Mouse (Mus musculus) lung, postnatal 25 days (tissue): ENCODE measurements around the gene Cd300e.

Experiments
- DNase-seq: peaks from one replicate; pipeline ENCODE4 v3.0.0; 2022; ENCODE audit warnings: low spot score

Cd300e gene

DNA sequence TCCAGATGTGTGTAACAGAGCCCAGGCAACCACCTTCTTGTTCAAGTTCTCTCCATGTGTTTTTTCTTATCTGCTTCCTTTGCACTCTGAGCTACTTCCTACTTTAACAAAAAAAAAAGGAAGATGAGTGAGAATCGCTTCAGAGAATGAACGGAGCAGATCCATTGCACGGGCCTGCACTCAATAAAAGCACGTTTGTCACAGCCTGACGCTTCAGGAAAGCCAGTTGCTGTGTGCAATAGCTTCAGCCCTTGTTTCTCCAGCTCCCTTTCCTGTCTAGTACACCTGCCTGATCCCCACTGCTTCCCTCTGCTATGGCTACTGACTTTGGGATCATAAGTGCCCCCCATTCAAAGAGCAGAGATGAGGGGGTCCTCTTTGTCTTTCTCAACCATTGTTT lies at the start of gene Cd300e:
Gene Cd300e, minus strand, starts transcription at position 101 of the 400 bp plus-strand sequence.
- DNase-seq, result no peak

DNA sequence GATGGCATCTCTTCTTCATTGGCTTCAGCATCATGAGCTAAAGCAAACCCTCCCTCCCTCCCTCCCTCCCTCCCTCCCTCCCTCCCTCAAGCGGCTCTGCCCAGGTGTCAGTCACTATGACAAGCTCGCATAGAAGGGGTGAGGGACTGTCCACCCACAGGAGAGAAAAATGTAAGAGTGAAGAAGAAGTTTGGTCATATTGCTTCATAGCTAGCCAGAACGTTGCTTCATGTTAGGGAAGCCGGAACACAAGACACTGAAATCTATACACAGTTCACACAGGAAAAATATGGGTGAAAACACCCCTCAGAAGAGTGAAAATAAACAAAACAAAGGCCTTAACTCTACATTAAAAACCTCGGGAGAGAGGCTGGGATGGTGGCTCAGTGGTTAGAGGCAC lies 48.3 kb upstream of the Cd300e start:
- DNase-seq, result no peak

DNA sequence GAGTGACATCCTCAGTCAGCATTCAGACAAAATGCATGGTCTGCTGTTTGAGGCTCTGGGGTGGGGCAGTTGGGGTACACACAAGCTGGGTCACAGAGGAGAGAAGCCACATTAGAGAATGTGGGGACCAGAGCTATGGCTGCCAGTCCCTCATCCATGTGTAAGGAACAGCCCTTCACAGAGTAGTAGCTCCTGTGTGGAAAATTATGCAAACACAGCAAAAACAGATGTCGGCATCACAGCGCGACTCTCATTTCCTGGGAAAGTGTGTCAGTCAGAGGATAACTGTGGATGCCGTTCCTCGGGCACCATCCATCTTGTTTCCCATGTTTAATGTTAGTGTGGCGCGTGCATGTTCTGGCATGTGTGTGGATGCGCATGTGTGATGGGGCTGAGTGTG lies 46.2 kb upstream of the Cd300e start:
- no peak for DNase-seq

- no peak for DNase-seq
Observed at GRCm38 (mm10) chr11:115107403-115107916, 45.5 kb upstream of the Cd300e start.

DNA sequence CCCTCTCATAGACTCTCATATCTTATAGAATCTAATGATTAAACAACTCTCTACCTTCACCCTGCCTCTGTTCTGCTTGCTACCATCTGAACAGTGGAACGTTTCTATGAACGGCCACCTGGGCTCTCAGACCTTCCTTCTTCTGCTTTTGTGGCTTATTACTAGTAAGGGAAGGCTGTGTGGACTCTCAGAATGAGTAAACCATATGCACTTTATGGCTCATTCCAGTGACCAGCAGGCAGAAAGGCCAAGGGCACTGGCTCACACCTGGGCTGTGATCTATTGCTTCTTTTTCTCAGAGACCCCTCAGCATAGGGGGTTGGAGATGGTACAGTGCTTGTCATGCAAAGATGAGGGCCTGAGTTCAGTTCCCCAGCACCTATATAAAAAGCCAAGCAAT lies 44.7 kb upstream of the Cd300e start:
- no peak for DNase-seq

DNA sequence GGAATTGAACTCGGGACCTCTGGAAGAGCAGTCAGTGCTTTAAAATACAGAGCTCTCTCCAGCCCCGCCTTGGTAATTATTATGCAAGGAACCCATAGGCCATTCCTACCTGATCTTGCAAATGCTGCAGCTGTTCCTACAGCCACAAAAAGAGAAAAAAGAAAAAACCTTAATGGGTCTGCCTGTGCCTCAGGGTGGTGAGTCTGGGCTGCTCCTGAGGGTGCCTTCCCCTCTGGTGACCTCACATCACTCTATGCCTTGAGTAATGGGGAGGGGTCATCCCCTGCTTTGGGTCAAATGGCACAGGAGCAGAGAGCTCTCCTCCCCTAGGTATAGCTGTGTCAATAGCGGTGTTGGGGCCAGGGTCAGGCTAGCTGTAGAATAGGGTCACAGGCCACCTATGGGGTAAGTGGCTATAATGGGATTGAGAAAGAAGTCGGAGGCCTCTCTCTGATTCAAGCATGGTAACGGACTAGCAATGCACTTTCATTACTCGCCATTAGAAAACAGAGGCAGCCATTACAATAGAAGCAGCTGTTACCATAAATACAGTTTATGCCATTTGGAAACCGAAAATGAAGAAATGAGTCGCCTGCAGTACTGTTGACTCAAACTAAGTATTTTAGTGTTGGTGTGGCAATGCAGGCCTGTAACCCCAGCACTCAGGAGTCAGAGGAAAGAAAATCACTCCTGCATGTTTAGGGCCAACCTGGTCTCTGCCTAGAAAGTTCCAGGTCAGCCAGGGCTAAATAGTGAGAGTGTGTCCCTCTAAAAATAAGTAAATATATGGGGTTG lies 43.0 kb upstream of the Cd300e start:
- DNase-seq, result no peak

- DNase-seq, result no peak
Observed at GRCm38 (mm10) chr11:115103470-115104413, 41.8 kb upstream of the Cd300e start.

GRCm38 (mm10) chr11:115102116-115102515 lies 40.1 kb upstream of the Cd300e start:
- DNase-seq, result no peak

- DNase-seq, result no peak
Observed at GRCm38 (mm10) chr11:115101615-115102051, 39.7 kb upstream of the Cd300e start.

GRCm38 (mm10) chr11:115100741-115101140 lies 38.8 kb upstream of the Cd300e start:
- DNase-seq, result no peak

- no peak for DNase-seq
Observed at GRCm38 (mm10) chr11:115100032-115100621, 38.1 kb upstream of the Cd300e start.

GRCm38 (mm10) chr11:115099241-115099840 lies 37.4 kb upstream of the Cd300e start:
- no peak for DNase-seq

GRCm38 (mm10) chr11:115098203-115098932 lies 36.4 kb upstream of the Cd300e start:
- DNase-seq, result no peak

- no peak for DNase-seq
Observed at GRCm38 (mm10) chr11:115092140-115092539, 30.2 kb upstream of the Cd300e start.

- no peak for DNase-seq
Observed at GRCm38 (mm10) chr11:115091362-115091901, 29.5 kb upstream of the Cd300e start, which contains the start of gene Rab37. TSS of gene Rab37 (plus strand) at chr11:115091431.

- DNase-seq, result no peak
Observed at GRCm38 (mm10) chr11:115089853-115090252, 27.9 kb upstream of the Cd300e start.

- no peak for DNase-seq
Observed at GRCm38 (mm10) chr11:115086213-115086612, 24.2 kb upstream of the Cd300e start.

- DNase-seq, result no peak
Observed at GRCm38 (mm10) chr11:115085064-115085463, 23.1 kb upstream of the Cd300e start.

DNA sequence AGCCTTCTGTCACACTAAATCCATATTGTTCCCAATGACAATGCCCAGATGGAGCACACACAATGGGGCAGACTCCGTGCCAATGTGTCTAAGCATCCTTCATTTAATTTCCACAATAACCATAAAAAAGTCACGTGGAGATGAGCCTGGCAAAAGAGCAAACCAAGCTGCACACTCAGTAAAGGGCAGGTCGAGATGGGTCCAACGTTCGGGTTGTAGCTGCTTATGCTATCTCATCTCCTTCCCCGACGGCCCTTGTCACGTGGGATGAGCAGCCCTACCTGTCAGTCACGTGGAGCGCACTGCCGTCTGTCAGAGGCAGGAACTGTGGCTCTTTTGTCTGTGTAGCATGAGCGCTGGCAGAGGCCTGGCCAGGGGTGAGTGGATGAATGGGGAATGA lies 22.6 kb upstream of the Cd300e start:
- no peak for DNase-seq

GRCm38 (mm10) chr11:115083376-115084139 lies 21.6 kb upstream of the Cd300e start:
- peak; percentile 64 for DNase-seq
